Comparison of ENCODE assay signal across 31 mouse cellular contexts in the genomic region with DNA sequence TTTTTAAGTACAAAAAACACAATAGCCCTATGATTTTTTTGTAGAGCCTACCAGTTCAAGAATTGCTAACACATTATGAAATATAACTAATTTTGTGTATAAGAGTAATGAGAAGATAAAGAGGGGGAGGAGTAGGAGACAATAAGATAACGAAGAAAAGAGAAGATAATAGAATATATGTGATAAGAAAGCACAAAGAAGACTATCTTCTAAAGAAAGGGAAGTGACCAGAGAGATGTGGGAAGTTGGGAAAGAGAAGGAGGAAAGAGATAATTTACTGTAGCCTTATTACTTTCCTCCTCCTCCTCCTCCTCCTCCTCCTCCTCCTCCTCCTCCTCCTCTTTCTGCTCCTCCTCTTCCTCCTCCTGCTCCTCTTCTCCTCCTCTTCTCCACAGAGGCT.
"Had no signal": no experiment of that assay in that cellular context is flagged by ENCODE, and none has a peak within 500 bp of the region (broad histone marks: within the 10 kb centered on the region; RNA-seq: fewer than 3 reads in every experiment).

No protein-coding gene starts in this region.

- H3K36me3 ChIP-seq: heart, embryonic 10.5 days; heart, embryonic 12.5 days; heart, embryonic 13.5 days; heart, embryonic 15.5 days; hindbrain, embryonic 10.5 days; hindbrain, embryonic 12.5 days; hindbrain, embryonic 13.5 days; hindbrain, embryonic 15.5 days; intestine, embryonic 15.5 days; kidney, embryonic 15.5 days had no signal

- H3K27ac ChIP-seq: heart, embryonic 10.5 days; heart, embryonic 13.5 days; heart, embryonic 15.5 days; hindbrain, embryonic 10.5 days; hindbrain, embryonic 12.5 days; hindbrain, embryonic 13.5 days; hindbrain, embryonic 14.5 days; hindbrain, embryonic 15.5 days; hindbrain, postnatal 0 days; intestine, embryonic 15.5 days; kidney, embryonic 15.5 days; kidney, postnatal 0 days; layer of hippocampus, adult 2 months; left cerebral cortex, adult 2 months had no signal

- DNase-seq: heart, postnatal 10 days; heart, postnatal 14 days; heart, postnatal 36 days; heart, postnatal 4 days; kidney, adult 11 months; kidney, adult 18-20 months; kidney, adult 2 months; kidney, adult 8-10 months; kidney, adult 9 months; kidney, postnatal 10 days; kidney, postnatal 14 days; kidney, postnatal 25 days; kidney, postnatal 36 days; kidney, postnatal 4 days; layer of hippocampus, adult 9-11 months; layer of hippocampus, postnatal 36 days had no signal

- H3K9me3 ChIP-seq: heart, embryonic 10.5 days; heart, embryonic 12.5 days; heart, embryonic 13.5 days; heart, embryonic 15.5 days; hindbrain, embryonic 10.5 days; hindbrain, embryonic 12.5 days; hindbrain, embryonic 13.5 days; hindbrain, embryonic 15.5 days; intestine, embryonic 15.5 days; kidney, embryonic 15.5 days had no signal

- H3K27me3 ChIP-seq: heart, embryonic 12.5 days; heart, embryonic 13.5 days; heart, embryonic 15.5 days; hindbrain, embryonic 12.5 days; hindbrain, embryonic 13.5 days; hindbrain, embryonic 15.5 days; intestine, embryonic 15.5 days; kidney, embryonic 15.5 days had no signal

- H3K4me1 ChIP-seq: heart, embryonic 10.5 days; heart, embryonic 12.5 days; heart, embryonic 13.5 days; heart, embryonic 15.5 days; hindbrain, embryonic 10.5 days; hindbrain, embryonic 12.5 days; hindbrain, embryonic 13.5 days; hindbrain, embryonic 15.5 days; intestine, embryonic 15.5 days; kidney, embryonic 15.5 days had no signal

- H3K9ac ChIP-seq: heart, embryonic 12.5 days; heart, embryonic 13.5 days; heart, embryonic 15.5 days; hindbrain, embryonic 12.5 days; hindbrain, embryonic 13.5 days; hindbrain, embryonic 14.5 days; hindbrain, embryonic 15.5 days; intestine, embryonic 15.5 days; kidney, embryonic 15.5 days had no signal

- H3K4me3 ChIP-seq: heart, embryonic 10.5 days; heart, embryonic 12.5 days; heart, embryonic 13.5 days; heart, embryonic 15.5 days; hindbrain, embryonic 10.5 days; hindbrain, embryonic 12.5 days; hindbrain, embryonic 13.5 days; hindbrain, embryonic 15.5 days; intestine, embryonic 15.5 days; kidney, embryonic 15.5 days; layer of hippocampus, adult 2 months; left cerebral cortex, adult 2 months had no signal
